Mouse (Mus musculus) spleen, adult 2 months (tissue): ENCODE measurements at regions not wholly inside any gene's neighbourhood (a gene's known extent, or its start where the extent isn't known, plus 50 kb on each side); places are given as distances from the start of the nearest gene placed in this dataset.

Experiments
- CTCF ChIP-seq: fragments of 200-500 bp; IDR thresholded peaks from 2 replicates; pipeline ENCODE4 v1.5.1; 2011; ENCODE audit warnings: mild to moderate bottlenecking, inconsistent platforms; ENCODE audit not compliant: insufficient read depth, insufficient read length, insufficient replicate concordance; ENCODE audit errors: extremely low read depth
- POLR2A ChIP-seq: fragments of 200-500 bp; IDR thresholded peaks from 2 replicates; pipeline ENCODE4 v1.6.1; 2011; ENCODE audit warnings: low read depth, low read length, inconsistent platforms

- no peak for TF ChIP-seq POLR2A
- no peak for TF ChIP-seq CTCF
Observed at GRCm38 (mm10) chr2:128282591-128282990, 156.8 kb downstream of the Bcl2l11 start.
